Mouse (Mus musculus): ENCODE measurements around the gene Dop1a. TPM values are rescaled to one million over a fixed set of nuclear protein-coding genes. Genes with fewer than 3 reads are reported as not detected.
"Not testable (repeated sequence)": the region's sequence is repeated elsewhere in the genome, so short reads cannot be mapped to it uniquely, and the experiment has no call there.

The Dop1a gene
- polyA plus RNA-seq, 1 experiment from 2014 or later: 9.2 TPM

DNA sequence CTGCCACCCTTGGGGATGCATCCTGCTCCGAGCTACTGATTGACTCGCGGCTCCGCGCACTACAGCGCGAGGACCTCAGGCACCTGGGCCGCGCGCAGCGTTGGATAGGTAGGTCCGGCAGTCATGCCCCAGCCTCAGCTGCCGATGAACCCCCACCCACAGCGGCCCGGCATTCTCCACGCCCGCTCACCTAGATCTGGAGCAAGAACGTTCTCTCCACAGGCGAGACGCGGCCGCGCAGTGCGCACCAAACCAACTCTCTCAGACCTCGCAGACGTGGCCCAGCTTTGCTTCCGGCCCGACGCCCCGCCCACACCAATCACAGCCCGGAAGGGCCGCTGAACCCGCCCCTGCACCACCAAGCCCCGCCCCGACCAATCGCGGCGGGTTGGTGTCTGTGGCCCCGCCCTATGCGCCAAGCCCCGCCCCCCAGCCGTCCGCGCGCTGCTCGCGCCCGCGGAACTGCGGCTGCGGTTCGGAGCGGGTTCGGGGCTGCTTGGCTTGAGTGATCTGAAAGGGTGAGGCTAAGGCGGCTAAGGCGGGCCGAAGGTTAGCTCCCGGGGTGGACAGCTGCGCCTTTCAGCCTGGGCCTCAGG is 104.7 kb downstream of the Dop1a start, which contains the start of the genes Pgm3 and Rwdd2a:
TSS of gene Pgm3 (minus strand) at position 303 of the 596 bp plus-strand sequence.
TSS of gene Rwdd2a (plus strand) at position 452 of the 596 bp plus-strand sequence.
- H3K27ac ChIP-seq: peak within 1 kb of the TSS; percentile 83

DNA sequence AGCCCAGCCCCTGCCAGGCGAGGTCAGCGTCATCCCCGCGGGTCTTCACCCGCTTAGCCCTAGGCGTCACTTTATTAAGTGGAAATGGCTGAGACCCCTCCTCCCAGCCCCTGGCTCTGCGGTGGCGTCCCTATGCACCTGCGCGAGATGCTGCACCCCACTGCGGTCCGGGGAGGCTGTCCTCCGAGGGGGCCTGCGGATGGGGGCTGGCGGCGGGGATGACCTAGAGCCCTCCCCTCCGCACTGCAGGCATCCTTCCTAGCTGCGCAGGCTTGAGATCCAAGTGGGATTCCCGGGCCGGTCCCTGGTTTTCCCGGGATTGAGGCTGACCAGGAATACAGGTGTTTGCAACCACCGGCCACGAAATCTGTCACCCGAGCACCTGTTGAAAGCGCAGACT is 105.2 kb downstream of the Dop1a start:
- under 1% methylated on average over 25 of the region's 25 CpGs for WGBS
- Histone ChIP-seq H3K27ac (peak overlapping the region; percentile 83), H3K4me1 (peaks cover 31% of the 10 kb centered on the region), H3K27me3 (ENCODE audit: poor library complexity, severe bottlenecking) (no peaks in the 10 kb centered on the region), H3K4me3 (peak overlapping the region; percentile 74), H3K36me3 (replicated peaks) (peaks cover 15% of the 10 kb centered on the region), H3K9me3 (no peaks in the 10 kb centered on the region)
- no peak for DNase-seq (ENCODE audit: extremely low spot score, low spot score)

More for the DNA sequence above, 104.7 kb downstream of the Dop1a start, which contains the start of the genes Pgm3 and Rwdd2a:
- Histone ChIP-seq H3K9me3 (no peaks in the 10 kb centered on the region), H3K4me3 (peak within 1 kb of the TSS; percentile 74), H3K27me3 (ENCODE audit: poor library complexity, severe bottlenecking) (no peaks in the 10 kb centered on the region), H3K36me3 (replicated peaks) (peaks cover 20% of the 10 kb centered on the region), H3K4me1 (peaks cover 26% of the 10 kb centered on the region)
- WGBS: under 1% methylated on average over 59 of the region's 59 CpGs
- DNase-seq (ENCODE audit: extremely low spot score, low spot score): peak; percentile 94

DNA sequence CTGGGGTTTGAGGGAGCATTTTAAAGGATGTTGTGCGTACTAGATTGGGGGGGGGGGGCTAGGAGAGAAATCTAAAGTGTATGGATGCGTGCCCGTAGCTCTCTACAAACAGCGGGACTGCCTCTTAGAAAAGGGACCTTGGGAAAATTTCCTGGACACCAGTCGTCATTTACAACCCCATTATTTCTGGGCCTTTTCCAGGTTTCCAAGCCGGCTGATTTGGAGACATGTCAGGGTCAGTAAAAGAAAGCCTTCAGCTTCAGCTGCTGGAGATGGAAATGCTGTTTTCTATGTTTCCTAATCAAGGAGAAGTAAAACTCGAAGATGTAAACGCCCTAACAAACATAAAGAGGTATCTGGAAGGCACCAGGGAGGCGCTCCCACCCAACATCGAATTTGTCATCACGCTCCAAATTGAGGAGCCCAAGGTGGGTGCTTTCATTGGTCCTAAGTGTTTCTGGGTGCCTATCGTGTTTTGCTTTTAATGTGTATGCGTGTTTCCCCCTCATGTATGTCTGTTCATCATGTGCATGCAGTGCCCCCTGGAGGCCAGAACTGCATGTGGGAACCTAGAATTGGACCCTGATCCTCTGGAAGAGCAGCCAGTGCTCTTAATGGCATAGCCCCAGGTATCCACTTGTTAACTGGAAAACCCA is 105.8 kb downstream of the Dop1a start:
- DNase-seq (ENCODE audit: extremely low spot score, low spot score): peak; percentile 79
- WGBS: 9% methylated on average over 13 of the region's 13 CpGs
- H3K4me3 ChIP-seq: peak overlapping the region; percentile 74
- H3K27ac ChIP-seq: no peak overlapping the region
- no peaks in the 10 kb centered on the region for H3K27me3 ChIP-seq (ENCODE audit: poor library complexity, severe bottlenecking)
- no peaks in the 10 kb centered on the region for H3K9me3 ChIP-seq
- peaks cover 14% of the 10 kb centered on the region for H3K36me3 ChIP-seq (replicated peaks)
- H3K4me1 ChIP-seq: peaks cover 35% of the 10 kb centered on the region

DNA sequence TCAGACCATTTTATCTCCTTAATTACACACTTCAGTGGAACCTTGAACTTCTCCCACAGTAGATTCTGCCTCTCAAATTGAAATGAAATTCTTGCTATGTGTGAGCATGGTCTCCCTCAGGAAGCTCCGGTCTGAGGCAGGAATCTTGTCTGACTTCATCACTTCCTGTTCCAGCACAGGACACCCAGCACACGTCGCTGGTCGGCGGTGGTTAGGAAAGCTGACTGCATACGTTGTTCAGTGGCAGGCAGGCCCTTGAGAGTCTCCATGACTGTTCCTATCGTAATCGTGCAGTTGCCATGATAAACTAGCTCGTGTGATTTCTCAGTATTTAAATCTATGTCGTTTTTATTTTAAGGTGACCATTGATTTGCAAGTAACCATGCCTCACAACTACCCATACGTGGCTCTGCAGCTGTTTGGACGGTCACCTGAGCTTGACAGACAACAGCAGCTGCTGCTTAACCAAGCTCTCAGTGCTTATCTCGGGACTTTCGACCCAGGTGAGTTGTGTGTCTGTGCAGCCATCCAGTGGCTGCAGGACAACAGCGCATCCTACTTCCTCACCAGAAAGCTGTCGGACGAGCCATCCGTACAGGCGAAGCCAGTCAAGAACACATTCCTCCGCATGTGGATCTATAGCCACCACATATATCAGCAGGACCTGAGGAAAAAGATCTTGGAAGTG is 106.8 kb downstream of the Dop1a start:
- H3K9me3 ChIP-seq: no peaks in the 10 kb centered on the region
- H3K27me3 ChIP-seq (ENCODE audit: poor library complexity, severe bottlenecking): no peaks in the 10 kb centered on the region
- no peak overlapping the region for H3K4me3 ChIP-seq
- peaks cover 10% of the 10 kb centered on the region for H3K36me3 ChIP-seq (replicated peaks)
- WGBS: 89% methylated on average over 20 of the region's 20 CpGs
- DNase-seq (ENCODE audit: extremely low spot score, low spot score): no peak
- H3K27ac ChIP-seq: no peak overlapping the region
- H3K4me1 ChIP-seq: peaks cover 35% of the 10 kb centered on the region

DNA sequence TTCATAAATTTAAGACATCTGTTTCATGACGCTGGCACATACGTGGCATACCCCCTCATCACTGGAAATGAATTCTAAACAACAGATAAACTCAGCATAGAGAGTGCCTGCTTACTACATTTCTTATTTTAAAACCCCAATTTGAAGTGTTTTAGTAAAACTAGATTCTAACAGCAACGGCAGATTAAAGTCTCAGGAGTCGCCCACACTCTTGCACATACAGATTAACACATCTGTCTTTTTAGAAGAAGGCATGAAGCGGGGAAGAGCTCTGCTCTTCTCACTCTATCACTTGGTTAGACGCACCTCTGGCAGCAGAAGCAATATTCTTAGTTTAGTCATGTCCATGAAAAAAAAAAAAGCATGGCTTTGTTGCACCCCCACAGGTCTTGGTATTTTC is 108.2 kb downstream of the Dop1a start:
- no peaks in the 10 kb centered on the region for H3K9me3 ChIP-seq
- no peak for DNase-seq (ENCODE audit: extremely low spot score, low spot score)
- WGBS: 92% methylated on average over 6 of the region's 6 CpGs
- H3K4me3 ChIP-seq: no peak overlapping the region
- no peak overlapping the region for H3K27ac ChIP-seq
- H3K4me1 ChIP-seq: peaks cover 35% of the 10 kb centered on the region
- H3K27me3 ChIP-seq (ENCODE audit: poor library complexity, severe bottlenecking): no peaks in the 10 kb centered on the region
- H3K36me3 ChIP-seq (replicated peaks): no peaks in the 10 kb centered on the region

DNA sequence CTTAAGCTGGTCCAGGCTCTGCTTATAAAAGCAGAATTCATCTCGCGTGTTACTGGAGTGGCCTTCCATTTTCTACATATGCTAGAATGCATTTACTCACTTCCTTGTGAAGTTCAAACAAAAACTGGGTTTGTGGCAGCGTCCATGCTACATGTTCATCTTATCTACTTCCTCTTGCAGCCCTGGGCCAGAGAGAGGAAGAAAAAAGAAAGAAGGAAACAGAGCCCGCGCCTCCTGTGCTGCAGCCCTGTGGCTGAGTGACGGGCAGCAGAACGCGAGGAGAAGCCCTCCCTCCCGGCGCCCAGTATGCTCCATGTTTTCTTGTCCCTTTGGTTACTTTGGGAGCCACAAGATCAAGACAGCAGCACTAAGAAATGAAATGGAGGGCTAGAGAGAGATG is 112.7 kb downstream of the Dop1a start:
- WGBS: 96% methylated on average over 10 of the region's 10 CpGs
- no peak for DNase-seq (ENCODE audit: extremely low spot score, low spot score)
- Histone ChIP-seq H3K4me3 (no peak overlapping the region), H3K27ac (no peak overlapping the region), H3K4me1 (peaks cover 13% of the 10 kb centered on the region), H3K36me3 (replicated peaks) (no peaks in the 10 kb centered on the region), H3K27me3 (ENCODE audit: poor library complexity, severe bottlenecking) (no peaks in the 10 kb centered on the region), H3K9me3 (no peaks in the 10 kb centered on the region)

DNA sequence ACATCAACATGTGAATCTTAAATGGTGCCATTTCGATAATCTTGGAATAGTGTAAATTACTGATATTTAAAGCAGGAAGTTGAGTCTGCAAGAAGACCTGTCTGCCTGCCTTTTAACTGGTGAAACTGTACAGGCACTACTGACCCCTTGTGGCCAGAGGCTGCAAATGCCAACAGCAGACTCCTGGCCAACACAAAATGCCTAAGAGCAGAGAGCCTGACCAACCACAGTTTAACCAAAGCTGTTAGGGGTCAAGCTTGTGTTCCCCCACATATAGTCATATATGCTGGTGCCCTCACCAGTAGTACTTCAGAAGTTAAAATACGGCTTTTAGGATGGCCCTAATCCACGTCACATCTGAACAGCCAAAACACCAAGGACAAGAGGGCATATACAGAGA is 116.8 kb downstream of the Dop1a start:
- Histone ChIP-seq H3K9me3 (no peaks in the 10 kb centered on the region), H3K27ac (no peak overlapping the region), H3K27me3 (ENCODE audit: poor library complexity, severe bottlenecking) (no peaks in the 10 kb centered on the region), H3K4me1 (no peaks in the 10 kb centered on the region), H3K36me3 (replicated peaks) (no peaks in the 10 kb centered on the region), H3K4me3 (no peak overlapping the region)
- peak; percentile 56 for DNase-seq (ENCODE audit: extremely low spot score, low spot score)
- 58% methylated on average over 3 of the region's 3 CpGs for WGBS

DNA sequence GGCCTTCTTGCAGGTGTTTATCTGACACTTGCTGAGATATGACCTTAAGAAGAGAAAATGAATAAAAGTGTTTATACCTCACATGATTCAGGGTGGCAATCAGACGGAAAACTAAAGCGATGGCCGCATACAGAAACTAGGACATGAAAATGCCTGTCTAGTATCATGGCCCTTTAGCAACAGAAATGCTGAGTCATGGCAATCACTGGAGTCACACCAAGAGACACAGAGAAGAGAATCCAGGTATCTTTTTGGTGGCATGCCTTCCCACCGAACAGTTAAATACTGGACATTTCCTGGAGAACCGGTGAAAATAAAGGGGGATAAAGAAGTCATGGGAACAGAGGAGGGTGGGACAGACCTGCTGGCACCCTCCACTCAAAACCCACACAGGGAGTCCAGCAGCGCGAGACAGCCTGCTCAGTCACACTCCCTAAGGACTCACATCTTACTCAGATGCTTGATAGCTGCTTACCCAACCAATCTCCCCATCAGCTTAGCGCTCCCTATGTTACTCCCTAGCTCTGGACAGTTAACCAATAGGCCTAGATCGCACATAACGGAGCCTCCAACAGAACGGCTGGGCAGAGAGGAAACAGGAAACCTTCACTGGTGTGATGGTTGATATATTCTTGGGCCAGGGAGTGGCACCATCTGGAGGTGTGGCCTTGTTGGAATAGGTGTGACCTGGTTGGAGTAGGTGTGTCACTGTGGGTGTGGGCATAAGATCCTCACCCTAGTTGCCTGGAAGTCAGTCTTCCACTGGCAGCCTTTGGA is 120.3 kb downstream of the Dop1a start:
- Histone ChIP-seq H3K27me3 (ENCODE audit: poor library complexity, severe bottlenecking) (no peaks in the 10 kb centered on the region), H3K4me1 (no peaks in the 10 kb centered on the region), H3K4me3 (no peak overlapping the region), H3K27ac (no peak overlapping the region), H3K36me3 (replicated peaks) (no peaks in the 10 kb centered on the region), H3K9me3 (no peaks in the 10 kb centered on the region)
- WGBS: 92% methylated on average over 11 of the region's 11 CpGs
- DNase-seq (ENCODE audit: extremely low spot score, low spot score): no peak

DNA sequence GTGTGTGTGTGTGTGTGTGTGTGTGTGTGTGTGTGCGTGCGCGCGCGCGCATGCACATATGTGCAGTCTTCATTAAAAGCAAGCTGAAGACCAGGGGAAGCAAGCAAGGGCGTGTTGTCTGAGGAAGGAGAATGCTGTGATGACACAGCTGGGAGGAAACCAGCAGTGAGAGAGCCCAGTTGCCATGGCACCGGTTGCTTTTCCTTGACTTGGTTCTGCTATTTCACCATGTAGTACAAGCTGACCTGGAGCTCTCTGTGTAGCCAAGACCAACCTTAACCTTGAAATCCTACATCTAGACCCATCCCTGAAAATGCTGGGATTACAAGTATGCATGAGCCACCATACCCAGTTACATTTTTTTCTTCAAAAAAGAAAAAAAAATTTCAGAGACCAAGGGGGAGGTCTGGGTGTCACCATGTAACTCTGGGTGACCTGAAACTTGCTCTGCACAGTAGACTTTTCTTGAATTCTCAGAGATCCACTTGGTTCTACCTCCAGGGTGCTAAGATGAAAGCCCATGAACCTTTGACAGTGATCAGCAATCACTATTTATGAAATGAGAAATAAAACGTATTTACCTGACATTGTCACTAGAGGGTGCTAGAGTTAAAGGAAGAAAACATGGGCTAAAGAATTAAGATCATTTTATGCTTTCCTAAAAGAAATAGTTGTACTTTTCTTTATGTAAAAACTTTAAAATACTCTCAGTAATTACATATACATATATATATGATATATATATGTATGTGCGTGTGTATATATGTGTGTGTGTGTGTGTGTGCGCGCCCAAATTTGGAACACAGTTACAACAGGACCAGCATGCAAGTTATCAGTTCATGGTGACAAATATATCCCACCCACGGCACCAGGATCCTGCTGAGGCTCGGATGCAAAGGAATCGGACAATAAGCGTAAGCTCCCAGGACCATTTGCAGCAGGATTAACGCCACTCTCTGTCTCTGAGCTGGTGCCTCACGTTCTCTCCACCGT is 126.0 kb downstream of the Dop1a start:
- Histone ChIP-seq H3K27ac (no peak overlapping the region), H3K36me3 (replicated peaks) (no peaks in the 10 kb centered on the region), H3K27me3 (ENCODE audit: poor library complexity, severe bottlenecking) (no peaks in the 10 kb centered on the region), H3K9me3 (0 out of 2 replicates have a peak, but pooled peaks cover 2% of the 10 kb centered on the region), H3K4me3 (no peak overlapping the region), H3K4me1 (no peaks in the 10 kb centered on the region)
- 80% methylated on average over 19 of the region's 19 CpGs for WGBS
- DNase-seq (ENCODE audit: extremely low spot score, low spot score): no peak

DNA sequence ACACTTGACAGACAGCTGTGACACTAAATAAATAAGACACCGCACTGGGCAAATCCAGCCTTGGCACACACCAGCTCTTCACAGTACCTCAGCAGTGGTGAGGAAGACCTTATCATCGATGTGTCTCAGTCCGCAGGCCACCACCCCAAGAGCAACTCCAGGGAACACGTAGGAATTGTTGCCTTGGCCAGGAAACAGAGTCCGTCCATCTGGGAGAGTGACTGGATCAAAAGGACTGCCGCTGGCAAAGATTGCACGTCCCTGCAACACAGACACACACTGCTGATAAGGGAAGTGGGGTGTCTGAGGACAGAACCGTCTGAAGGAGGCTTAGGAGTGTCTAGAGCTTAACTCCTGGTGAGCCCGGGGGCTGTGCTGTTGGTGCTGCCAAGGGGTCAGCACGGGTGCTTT is 127.4 kb downstream of the Dop1a start:
- not testable (repeated sequence) for H3K27me3 ChIP-seq (ENCODE audit: poor library complexity, severe bottlenecking); H3K4me1 ChIP-seq; H3K27ac ChIP-seq; H3K9me3 ChIP-seq; H3K4me3 ChIP-seq; H3K36me3 ChIP-seq (replicated peaks); DNase-seq (ENCODE audit: extremely low spot score, low spot score)
- 81% methylated on average over 10 of the region's 10 CpGs for WGBS

DNA sequence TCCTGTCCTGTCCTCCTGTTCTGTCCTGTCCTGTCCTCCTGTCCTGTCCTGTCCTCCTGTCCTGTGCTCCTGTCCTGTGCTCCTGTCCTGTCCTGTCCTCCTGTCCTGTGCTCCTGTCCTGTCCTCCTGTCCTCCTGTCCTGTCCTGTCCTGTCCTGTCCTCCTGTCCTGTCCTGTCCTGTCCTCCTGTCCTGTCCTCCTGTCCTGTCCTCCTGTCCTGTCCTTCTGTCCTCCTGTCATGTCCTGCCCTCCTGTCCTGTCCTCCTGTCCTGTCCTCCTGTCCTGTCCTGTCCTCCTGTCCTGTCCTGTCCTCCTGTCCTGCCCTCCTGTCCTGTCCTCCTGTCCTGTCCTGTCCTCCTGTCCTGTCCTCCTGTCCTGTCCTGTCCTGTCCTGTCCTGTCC is 130.0 kb downstream of the Dop1a start:
- H3K27me3 ChIP-seq (ENCODE audit: poor library complexity, severe bottlenecking); H3K4me3 ChIP-seq; H3K9me3 ChIP-seq; H3K4me1 ChIP-seq; H3K27ac ChIP-seq; DNase-seq (ENCODE audit: extremely low spot score, low spot score); H3K36me3 ChIP-seq (replicated peaks): not testable (repeated sequence)

Measured in forebrain, embryonic 10.5 days (tissue).